Mouse (Mus musculus) left cerebral cortex, postnatal 25 days (tissue): ENCODE results near the gene Sh3bp4. TPM values are rescaled to one million over a fixed set of nuclear protein-coding genes. Genes with fewer than 3 reads are reported as not detected.

Experiments used
- DNase-seq, 2 experiments: peaks; one replicate each; pipeline ENCODE4 v3.0.0; 2022; ENCODE audit warnings: low spot score in 2 of 2, mixed read lengths in 1 of 2
- intact Hi-C: fragments of 180-260 bp; cut with DNase I; formaldehyde crosslinking; loops from one replicate; pipeline ENCODE4 v1.15.1; 2025
- total RNA-seq, 2 experiments: library from RNA; stranded (reverse); gene quantifications; 2 replicates each; pipeline ENCODE4 v1.2.3; 2021

The Sh3bp4 gene
- total RNA-seq, 2 experiments from 2014 or later = 19.5 to 20.6 TPM

DNA sequence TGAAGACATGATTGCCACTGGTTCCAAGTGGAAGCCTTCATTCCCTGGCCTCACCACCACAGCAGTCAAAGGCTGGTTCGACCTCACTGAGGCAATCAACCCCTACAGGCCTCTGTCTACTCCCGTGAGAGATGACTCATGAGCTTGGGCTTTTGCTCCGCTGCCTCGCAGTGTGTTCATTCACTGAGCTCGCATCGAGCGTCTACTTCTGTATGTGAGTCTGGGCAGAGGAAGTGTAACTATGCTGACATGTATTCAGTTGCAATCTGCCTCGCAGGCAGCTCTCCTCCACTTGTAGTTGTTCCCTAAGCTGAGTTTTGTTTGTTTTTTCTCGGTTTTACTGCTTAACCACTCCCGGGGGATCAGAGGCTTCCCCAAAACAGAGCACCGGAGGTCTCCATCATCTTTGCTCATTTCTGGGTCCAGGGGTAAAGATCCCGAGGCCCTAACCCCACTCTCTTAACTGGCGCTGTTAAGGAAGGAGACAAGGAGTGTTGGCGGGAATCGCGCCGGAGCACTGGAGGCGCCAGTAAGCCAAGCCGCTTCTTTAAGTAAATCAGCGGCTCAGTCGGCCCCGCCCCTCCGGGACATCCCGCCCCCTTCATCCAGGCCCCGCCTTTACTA is 624 bp upstream of the Sh3bp4 start:
- DNase-seq = peak; percentile 40 to 53
- intact Hi-C loops = loop anchor here (2.0 to 5.0 kb wide), 3 partner anchors 69 to 312 kb away; no protein-coding TSS in a partner anchor

- intact Hi-C loops = loop anchor here (2.0 to 5.0 kb wide), 3 partner anchors 68 to 314 kb away; no protein-coding TSS in a partner anchor
- peak; percentile 22 to 40 for DNase-seq
Measured at GRCm38 (mm10) chr1:89070871-89071361, 701 bp downstream of the Sh3bp4 start.

- DNase-seq = no peak
- intact Hi-C loops = loop anchor here (2.0 to 5.0 kb wide), 3 partner anchors 67 to 314 kb away; no protein-coding TSS in a partner anchor
Measured at GRCm38 (mm10) chr1:89071371-89072142, 1.3 kb downstream of the Sh3bp4 start.

- no peak for DNase-seq
- intact Hi-C loops = loop anchor here (5.0 kb wide), 2 partner anchors 120 to 315 kb away; no protein-coding TSS in a partner anchor
Measured at GRCm38 (mm10) chr1:89072143-89072990, 2.2 kb downstream of the Sh3bp4 start.

- no peak for DNase-seq
- intact Hi-C loops = loop anchor here (5.0 kb wide), 2 partner anchors 119 to 316 kb away; no protein-coding TSS in a partner anchor
Measured at GRCm38 (mm10) chr1:89073291-89073846, 3.2 kb downstream of the Sh3bp4 start.

DNA sequence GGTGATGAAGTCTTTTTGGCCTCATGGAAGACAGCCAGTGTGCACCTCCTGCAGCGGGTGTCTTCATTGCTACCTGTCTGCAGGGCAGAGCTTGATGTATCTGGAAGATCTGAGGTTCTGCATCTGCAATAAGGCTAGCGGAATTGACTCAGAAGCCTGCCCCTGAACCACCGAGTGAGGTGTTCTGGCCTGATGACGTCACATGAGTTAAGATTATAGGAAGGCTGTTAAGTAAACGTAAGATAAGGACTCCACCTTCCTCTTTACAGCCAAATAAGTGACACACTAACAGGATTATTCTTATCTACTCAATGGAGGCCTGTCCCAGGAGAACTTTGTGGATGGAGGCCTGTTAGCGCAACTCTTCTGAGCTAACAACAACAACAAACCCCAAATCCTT is 4.5 kb downstream of the Sh3bp4 start:
- intact Hi-C loops = loop anchor here (5.0 kb wide), 2 partner anchors 118 to 317 kb away; no protein-coding TSS in a partner anchor
- DNase-seq = no peak

GRCm38 (mm10) chr1:89075120-89075519 is 4.9 kb downstream of the Sh3bp4 start:
- DNase-seq = no peak
- intact Hi-C loops = no loop called here

DNA sequence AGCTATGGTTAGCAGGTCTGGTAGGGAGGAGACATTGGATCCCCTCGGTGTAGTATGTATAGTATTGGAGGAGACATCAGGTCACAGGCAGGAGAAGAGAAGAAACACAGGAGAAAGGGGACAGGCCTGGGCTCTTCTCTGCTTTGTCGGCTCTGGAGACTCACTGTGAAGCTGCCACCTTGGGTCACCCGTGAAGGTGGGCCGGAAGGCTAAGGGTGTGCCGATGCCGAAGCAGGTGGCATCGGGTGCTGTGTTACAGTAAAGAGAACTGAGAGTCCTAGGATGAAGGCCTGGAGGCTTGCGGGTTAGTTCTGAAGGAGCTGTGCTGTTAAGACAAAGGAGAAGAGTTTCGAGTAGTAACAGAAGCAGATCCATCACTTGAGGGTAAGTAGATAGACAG is 6.6 kb downstream of the Sh3bp4 start:
- DNase-seq = no peak
- intact Hi-C loops = no loop called here

DNA sequence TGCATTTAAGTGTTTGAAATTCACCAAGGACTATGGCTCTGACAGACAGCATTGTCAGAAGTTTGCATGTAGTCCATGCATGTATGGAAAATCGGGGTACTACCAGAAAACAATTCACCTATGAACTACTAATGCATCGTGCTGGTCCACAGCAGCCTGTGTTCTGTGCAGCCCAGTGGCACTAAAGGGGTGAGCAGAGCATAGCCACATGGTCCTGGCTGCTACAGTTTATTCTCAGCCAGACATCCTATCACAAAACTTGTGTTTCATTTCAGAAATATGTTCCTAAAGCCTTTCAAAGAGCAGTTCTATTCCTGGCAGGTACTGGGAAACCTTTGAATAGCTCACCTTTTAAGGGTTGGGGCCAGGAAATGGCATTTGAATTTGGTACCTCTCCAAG is 8.0 kb downstream of the Sh3bp4 start:
- intact Hi-C loops = no loop called here

GRCm38 (mm10) chr1:89078730-89079129 is 8.5 kb downstream of the Sh3bp4 start:
- intact Hi-C loops = no loop called here
- DNase-seq = no peak

More for the DNA sequence above, 8.0 kb downstream of the Sh3bp4 start:
- no peak for DNase-seq

- no peak for DNase-seq
- intact Hi-C loops = no loop called here
Measured at GRCm38 (mm10) chr1:89079239-89079638, 9.0 kb downstream of the Sh3bp4 start.

DNA sequence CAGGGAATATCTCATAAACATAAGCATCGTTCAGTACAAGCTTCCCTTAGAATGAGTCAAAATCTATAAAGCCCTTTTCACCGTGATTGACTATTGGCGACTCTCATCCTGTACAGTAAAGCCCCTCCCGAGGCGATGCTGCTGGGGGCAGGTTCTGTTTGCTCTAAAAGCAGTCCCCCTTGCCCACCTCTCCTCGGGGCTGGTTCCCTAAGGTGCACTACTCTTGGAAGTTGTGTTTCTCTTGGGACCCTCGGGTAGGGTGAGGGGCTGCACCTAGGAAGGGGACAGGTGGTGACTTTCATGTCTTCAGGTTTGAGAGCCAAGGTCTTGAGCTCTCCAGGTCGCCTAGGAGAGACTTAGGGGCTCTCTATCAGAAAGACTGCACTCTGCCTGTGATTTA is 10.2 kb downstream of the Sh3bp4 start:
- intact Hi-C loops = no loop called here
- DNase-seq = no peak

DNA sequence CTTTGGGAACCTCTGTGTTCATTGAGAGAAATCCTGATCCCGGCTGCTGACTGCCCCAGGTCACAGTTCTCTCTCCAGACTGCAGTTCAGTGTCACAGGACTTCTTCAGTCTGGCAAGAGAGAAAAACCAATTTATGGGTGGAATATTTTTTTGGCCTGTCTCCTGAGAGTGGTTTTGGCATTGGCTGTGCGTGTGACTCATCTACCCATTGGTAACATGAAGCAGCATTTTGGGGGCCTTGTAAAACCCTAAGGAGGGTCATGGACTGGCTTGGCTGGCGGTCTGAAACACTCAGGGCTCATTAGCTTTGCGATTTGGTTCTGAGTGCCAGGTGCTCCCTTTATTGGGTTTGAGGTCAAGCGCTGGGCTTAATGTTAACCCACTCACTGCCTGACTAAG is 10.6 kb downstream of the Sh3bp4 start:
- DNase-seq = no peak
- intact Hi-C loops = no loop called here

GRCm38 (mm10) chr1:89081371-89081770 is 11.2 kb downstream of the Sh3bp4 start:
- intact Hi-C loops = no loop called here
- no peak for DNase-seq

DNA sequence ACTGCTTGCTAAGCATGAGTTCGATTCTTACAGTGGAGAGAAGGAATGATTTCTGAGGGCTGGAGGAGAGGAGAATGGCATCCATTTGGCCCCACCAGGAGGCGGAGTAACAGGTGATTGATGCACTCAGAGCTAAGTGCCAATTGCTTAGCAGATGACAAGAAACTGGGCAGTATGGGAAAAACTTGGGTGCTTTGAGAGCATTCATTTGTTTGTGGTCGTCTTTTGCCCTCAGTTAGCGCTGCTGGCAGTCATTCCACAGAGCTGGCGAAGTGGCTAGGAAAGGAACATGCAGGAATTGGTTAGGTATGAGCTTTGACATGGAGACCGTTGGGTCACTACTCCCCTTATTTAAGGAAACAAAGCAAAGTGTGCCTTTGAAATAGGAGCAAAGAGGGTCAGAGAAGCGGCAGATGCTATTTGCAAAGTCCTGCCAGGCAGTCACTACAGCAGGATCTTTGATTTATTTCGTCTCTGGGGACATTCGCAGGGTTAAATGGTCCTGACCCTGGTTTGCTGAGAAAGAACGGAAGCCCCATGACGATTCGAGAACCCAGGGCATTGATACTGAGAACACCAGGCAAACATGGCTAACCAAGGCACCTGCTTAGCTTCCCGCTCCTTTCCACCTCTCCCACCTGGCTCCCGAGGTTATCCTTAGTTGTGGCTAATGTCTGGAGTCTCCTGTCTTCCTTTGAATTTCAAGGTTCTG is 12.1 kb downstream of the Sh3bp4 start:
- DNase-seq = no peak
- intact Hi-C loops = no loop called here

- intact Hi-C loops = no loop called here
- DNase-seq = no peak
Measured at GRCm38 (mm10) chr1:89086575-89087153, 16.4 kb downstream of the Sh3bp4 start.

GRCm38 (mm10) chr1:89088144-89088543 is 17.9 kb downstream of the Sh3bp4 start:
- intact Hi-C loops = no loop called here

GRCm38 (mm10) chr1:89088748-89089288 is 18.6 kb downstream of the Sh3bp4 start:
- DNase-seq = no peak
- intact Hi-C loops = no loop called here

More at GRCm38 (mm10) chr1:89088144-89088543, 17.9 kb downstream of the Sh3bp4 start:
- no peak for DNase-seq
